Mouse (Mus musculus): ENCODE data around the gene Prrx1.

Prrx1 gene

DNA sequence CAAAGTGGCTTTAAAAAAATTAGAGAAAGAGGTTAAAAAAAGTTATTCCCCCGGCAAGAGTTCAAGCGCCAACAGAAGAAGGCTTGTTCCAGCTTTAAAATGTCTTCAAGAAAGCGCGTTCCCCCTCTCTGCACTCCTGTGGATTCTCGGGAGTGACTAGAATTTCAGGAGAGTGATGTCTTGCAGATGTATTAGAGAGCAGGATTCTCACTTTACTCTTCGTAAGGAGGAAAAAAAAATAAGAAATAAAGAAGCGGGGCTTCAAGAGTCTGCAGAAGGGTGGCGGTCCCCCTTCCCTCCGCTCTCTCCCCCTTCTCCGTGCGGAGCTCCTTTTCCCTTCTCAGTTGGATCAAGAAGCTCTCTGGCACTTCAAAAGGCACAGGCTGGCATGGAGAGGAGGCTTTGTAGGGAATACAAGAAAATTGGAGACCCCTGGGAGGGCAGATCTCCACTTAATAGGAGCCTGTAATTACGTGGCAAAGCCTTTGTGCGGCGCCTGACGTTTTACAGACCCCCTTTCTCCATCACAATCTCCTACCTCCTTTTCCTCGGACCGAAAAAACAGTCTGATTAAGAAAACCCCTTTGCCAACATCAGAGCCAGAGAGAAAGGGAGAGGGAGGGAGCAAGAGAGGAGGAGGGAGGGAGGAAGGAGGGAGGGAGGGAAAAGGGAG, at the start of gene Prrx1:
Gene Prrx1, minus strand, starts transcription at position 610 of the 673 bp plus-strand sequence.
- no peak for DNase-seq

DNA sequence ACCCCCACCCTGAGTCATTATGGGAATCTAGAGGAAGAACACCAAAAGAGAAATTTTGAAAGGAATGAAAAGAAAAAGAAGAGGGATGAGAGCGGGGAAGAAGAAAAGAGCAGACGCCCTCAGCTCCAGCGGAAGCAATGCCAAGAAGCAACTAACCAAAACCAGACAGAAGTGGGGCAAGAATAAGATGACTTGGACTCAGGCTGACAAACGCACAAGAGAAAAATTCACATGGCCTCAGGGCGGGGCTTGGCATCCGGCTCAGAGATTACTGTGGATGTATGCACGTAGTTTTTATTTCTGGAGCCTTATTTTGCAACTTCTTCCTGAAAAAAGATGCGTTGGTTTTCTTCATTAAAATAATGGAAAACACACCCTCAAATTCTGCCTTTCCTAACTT, 48.7 kb upstream of the Prrx1 start:
- no peak for DNase-seq

DNA sequence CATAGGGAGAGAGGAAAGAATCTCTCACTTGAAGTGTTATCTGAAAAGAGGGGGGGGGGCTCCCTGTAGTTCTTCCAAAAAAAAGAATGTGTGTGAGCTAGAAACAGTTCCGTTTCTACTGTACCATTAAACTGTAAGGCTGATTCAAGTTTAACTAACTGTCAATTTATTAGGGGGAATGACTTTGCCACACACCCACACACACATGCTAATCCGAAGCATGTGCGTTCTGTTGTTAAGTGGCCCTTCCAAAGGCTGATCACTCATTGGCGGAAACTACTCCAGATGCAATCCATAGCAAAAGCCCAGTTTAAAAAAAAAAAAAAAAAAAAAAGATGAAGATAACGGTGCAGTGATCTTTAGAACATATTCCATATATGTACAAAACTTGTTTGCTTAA, 47.9 kb upstream of the Prrx1 start:
- DNase-seq, result no peak

DNA sequence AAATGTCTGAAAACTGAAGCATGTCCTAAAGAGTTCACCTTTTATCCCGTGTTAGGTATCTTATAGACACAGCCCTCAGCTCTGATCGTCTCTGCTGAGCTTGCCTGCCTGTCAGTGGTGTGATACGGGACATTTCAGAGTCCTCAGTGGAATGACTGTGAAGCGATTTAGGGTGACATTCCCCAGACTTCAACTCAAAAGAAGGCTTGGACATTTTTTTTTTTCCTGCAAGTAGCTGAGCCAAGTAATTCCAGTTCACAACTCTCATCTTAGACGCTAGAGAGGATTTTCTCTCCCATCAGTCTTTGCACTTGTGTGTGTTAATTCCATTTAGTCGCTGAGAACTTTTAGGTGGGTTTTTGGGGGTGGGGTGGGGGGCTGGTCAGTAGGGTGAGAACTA, 47.3 kb upstream of the Prrx1 start:
- no peak for DNase-seq

DNA sequence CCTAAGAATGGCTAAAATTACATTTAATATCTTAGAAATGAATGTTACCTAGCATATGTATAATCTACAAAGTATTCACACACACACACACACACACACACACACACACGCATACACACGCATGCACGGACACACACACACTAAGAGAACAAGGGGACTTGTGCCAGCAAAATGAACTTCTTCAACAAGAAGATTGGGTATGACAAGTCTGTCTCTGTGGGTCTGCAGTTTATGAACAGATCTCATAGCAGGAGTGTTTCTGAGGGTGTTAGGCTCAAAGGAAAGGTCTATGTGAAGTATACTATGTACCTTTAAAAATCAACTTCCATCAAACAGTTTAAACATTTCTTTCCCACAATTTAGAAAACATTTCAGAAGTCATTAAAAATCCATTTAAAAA, 46.0 kb upstream of the Prrx1 start:
- DNase-seq, result no peak

DNA sequence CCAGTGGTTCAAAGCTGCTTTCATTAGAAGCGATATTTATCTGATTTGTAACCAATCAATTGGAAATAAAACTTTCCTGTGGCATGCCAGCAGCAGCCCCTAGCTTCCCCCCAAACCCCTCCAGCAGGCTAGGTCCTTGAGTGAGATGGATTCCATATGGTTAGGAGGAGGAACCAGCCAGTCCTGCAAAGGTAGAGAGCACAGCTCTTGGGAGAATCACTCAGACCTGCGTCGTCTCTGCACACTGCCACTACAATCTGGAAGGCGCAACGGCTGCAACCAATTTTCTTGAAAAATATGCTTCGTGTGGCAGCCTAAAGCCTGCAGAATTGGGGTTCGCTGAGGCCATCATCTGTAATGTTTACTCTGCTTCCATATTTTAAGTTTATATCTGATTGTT, 44.7 kb upstream of the Prrx1 start:
- no peak for DNase-seq

DNA sequence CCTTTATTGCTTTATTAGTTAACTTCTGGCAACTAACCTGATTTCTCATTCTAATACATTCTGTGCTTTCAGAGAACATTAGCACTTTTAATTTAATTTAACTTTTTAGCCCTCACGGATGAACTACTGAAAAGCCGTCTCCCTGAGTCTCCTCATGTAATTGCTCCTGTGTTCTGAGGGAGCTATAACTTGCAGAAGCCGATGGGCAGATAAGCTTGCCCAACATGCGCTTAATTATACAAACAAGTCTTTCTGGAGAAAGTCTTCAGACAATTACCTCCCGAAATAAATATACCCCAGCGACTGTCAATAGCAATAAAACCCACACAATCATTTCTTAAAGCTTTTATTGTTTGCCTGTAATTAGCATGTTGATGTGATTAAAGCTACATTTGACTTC, 44.2 kb upstream of the Prrx1 start:
- DNase-seq, result no peak

DNA sequence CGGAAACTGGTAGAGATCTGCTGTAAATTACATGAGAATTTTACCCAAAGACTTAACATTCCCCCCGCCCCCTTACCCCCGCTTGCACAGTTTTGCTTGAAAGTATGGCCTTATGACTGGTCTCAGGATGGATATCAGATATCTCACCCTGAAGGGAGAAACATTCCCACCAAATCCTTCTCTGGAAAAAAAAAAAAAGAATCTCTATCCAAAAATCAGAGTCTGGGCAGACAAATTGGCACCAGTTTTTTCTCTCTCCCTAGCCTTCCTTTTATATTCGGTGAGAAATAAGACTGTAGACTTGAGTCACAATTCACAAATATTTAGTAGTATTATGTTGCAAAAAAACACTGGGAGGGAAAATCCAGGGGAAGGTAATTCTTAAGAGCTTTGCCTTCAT, 42.7 kb upstream of the Prrx1 start:
- DNase-seq, result no peak

DNA sequence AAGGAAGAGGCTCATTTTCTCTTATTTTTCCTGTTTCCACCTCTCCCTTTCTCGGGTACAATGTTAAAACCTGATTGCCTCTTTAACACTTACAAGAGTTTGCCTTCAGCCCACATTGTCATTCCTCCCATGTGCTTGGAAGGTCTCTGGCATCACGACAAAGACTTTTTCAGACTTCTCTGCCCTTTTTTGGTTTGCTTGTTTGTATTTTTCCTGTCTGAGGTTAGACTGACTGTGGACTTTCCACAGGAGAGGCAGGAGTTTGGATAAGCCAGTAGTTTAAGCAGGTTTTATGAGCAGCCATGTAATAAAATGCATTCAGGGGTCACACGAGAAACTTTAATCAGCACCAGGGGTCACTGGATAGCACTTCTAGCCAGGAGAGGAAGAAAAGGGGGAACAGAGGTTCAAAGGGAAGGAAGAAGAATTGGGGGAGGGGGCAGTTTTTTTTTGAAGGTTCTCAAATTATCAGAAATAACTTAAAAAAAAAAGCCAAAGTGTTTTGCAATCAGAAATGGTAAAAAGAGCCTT, 42.2 kb upstream of the Prrx1 start:
- no peak for DNase-seq

DNA sequence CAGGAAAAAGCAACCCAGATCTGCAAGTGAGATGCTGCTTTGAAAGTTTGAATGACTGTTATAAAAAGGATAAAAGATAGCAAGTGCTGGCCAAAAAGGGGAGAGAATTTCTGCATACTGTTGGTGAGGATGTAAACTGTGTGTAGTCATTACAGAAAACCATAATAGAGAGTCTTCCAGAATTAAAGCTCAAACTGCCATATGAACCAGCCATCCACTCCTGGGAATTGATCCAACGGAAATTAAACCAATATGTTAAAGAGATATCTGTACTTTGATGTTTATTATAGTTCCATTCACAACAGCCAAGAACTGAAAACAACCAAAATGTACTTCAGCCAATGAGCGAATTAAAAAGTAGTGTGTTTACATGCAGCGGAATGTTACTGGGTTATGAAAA, 37.5 kb upstream of the Prrx1 start:
- DNase-seq, result no peak

DNA sequence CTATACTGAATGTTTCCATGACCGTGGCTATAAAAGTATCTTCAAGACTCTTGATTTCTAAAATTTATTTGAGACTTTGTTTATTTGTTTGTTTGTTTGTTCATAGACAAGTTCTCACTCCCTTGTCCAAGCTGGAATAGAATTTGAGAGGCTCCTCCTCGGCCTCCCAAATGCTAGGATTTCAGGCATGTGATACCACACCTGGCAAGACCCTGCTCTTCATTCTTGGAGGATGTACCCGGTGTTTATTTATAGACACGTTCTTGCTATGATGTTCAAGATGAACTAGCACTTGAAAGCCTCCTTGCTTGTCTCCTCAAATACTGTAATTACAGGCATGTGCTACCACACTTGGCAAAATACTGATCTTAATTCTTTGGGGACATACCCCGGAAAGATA, 32.0 kb upstream of the Prrx1 start:
- no peak for DNase-seq

DNA sequence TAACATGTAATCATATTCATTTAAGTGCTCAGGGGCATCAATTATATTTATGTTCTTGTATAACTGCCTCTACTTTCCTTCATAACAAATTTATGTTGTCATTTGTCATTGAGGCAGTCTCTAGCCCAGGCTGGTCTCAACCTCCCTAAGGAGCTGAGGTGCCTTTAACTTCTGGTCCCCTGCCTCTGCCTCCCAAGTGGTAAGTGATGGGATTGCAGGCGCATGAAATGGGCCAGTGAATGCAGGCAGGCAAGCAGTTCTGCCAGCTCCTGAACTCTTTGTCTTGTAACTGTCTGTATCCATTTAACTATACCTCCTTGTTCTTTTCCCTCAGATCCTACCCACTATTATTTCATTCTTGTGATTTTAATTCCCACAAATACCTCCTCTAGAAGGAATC, 31.4 kb upstream of the Prrx1 start:
- no peak for DNase-seq

DNA sequence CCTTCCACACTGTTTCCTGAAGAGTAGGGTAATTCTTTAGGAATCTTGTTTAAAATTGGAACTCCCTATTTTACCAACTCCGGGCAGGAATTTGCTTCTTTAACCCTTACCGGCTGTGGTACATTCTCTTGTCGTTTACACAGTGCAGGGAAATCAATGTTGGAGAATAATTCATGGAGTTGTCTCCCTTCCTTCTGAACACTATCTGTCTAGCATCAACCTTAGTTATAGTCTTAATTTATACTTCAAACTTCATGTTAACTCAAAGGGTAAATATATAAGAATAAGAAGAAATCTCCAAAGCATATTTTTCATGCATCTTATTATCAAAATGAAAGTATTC, 25.7 kb upstream of the Prrx1 start:
- no peak for DNase-seq

DNA sequence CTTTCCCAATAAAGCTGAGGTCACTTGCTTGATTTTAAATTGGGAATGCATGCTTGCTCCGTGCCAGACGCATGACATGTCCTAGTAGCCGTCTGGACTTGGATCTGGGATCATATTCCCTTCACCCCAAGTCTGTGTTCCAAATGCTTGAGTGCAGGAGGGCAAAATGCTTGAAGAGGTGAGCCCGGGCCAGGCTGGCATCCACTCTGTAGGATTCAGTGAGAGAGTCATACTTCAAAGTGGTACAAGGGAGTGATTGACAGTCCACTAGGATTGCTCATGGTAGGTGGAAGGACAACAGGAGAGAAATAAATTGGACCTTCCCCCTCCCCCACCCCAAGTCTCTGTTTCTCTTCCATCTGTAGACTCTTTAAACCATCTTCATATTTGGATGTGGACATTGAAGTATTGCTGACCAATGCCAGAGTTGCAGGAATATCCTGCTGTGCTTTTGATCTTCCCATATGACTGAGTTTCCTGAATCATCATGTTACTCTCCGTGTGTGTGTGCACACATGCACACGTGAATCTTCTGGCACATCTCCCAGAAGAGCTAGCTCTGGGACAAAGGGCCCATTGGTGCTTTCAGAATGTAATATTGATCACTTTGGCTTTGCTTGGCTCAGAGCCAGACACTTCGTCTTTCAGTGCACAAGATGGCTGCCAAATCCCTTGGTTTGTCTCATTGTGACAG, 25.2 kb upstream of the Prrx1 start:
- DNase-seq, result no peak

DNA sequence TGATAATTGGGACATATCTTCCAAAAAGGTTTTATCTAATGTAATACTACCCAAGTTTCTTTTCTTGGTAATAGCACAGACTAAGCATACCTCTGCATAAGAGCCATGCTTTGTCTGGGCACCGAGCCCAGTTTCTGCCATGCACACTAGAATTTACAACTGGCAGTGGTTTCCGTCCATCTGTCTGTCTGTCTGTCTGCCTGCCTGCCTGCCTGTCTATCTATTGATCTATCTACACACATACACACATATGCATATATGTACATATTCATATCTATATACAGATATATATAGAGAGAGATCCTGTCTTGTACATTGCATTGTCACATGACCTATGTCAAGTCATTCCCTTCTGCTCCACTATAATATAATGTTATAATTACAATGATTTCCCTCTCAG, 24.3 kb upstream of the Prrx1 start:
- no peak for DNase-seq

DNA sequence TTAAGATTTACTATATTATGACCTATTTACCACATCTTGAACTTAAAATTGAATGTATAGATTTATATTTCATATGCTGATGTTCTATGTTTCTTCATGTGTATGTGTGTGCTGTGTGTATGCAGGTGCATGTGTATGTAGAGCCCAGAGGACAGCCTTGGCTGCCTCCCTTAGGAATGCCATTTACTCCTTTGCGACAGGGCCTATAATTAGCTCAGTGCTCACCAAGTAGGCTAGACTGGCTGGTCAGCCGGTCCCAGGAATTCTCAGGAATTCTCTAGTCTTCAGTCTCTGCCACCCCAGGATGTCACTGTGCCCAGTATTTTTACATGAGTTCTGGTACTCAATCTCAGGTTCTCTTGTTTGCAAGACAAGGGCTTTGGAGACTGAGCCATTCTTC, 13.8 kb upstream of the Prrx1 start:
- DNase-seq, result no peak

DNA sequence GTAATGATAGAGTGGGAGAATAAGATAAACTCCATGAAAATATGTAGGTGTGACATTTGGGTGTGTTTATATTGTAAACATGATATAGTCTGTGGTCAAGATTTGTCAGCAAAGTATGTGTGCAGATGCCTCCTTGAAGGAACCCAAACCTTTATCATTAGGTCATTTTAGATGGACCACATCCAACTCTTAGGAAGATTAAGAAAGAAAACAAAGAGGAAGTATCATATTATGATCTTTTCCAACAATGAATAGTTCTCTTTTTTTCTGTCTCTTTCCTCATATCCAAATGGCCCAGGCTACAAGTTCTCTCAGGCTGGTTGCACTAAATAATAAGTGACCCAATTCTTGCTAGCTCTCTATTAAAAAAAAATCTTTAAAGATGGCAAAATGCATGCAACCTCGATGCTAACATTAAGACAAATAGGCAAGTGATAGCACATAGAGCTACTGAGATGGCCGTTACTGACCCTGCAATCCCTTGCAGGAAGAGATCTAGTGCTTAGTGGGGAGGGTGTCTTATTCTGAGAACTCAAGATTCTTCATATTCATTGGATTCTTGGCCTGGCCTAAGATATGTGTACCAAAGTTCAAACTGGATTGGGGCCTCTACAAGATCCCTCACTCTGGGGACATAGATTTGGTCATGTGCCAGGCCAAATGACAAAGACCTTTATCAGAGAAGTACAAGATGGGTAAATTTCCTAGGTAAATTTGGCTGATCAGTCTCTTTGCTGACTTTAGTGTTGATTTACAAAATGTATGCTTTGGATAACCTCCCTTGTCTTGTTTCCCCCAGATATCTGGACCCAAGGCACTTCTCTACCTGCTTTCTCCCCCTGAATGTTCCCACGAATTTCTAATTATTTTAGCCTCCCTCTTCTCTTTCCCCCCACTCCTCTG, 6.4 kb upstream of the Prrx1 start:
- DNase-seq, result no peak

DNA sequence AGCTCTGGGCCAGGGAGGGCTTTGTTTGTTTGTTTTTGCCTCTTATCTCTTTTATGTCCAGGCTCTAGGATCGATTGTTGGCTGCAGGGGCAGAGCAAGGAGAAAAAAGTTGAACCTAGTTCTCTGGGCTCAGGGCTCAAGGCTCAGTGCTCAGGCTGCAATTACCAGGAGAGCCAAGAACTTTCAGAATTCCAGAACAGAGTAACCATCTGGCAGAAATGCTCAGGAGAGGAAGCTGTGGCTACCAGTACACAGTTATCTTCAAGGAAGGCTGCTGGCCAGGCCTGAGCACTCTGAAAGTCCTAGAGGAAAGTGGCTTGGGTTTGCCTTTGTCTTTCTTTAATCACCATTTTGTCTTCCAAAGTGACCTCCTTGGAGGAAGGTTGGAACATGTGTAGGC, 3.4 kb upstream of the Prrx1 start:
- DNase-seq, result no peak

DNA sequence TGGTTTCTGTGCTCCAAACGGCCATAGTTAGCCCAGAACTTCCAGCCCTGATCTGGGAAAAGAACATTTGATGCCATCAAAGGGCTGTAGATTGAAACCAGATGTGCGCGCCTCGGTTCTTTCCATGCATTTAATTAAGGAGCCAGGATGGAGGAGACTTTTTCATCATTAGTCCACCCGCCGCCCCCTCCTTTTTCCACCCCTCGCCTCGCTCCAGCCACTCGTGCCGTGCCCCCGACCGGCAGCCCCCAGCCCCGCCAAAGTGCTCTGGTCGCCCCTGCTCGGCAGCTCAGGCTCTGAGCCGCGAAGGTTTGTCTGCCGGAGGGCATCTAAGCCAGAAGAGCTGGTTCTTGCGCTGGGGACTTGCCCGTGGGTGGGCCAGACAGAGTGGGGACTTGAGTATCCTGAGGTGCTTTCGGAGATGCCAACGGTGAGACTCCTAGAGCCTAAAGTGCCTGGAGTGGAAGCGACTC, 1.4 kb upstream of the Prrx1 start:
- DNase-seq, result no peak

DNA sequence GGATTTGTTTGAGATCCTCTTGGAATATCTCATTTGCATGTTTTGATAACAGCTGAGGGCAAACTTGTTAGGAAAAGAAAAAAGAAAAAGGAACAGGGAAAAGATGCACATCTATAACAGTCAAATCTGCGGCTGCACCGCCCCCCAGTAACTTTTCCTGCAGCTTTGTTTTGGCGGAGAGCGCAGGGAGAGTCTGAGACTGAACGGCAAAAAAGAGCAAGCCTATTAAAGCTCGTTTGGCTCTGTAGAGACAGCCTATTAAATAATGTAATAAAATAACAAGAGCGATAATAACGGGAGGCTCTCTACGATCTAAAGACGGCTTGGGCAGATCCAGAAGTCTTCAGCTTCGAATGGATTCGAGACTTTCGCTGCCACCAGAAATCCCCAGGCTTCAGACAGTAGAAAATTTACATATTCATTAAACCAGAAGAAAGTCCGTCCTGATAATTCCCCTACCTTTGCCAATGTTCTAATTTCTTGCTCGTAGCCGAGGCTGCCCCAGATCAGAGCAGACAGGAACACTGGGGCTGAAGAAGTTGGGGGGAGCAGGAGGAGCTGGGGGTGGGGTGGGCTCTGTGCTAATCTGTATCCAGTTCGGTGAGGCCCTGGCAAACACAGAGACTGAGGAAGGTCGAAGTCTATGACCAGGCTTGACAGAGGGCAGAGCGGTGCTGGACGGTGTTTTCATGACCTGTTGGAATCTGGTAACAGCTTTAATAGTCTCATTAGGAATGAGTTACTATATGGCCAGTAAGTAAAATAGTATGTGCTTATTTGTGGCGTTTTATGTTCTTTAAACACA, 613 bp upstream of the Prrx1 start:
- DNase-seq, result no peak

DNA sequence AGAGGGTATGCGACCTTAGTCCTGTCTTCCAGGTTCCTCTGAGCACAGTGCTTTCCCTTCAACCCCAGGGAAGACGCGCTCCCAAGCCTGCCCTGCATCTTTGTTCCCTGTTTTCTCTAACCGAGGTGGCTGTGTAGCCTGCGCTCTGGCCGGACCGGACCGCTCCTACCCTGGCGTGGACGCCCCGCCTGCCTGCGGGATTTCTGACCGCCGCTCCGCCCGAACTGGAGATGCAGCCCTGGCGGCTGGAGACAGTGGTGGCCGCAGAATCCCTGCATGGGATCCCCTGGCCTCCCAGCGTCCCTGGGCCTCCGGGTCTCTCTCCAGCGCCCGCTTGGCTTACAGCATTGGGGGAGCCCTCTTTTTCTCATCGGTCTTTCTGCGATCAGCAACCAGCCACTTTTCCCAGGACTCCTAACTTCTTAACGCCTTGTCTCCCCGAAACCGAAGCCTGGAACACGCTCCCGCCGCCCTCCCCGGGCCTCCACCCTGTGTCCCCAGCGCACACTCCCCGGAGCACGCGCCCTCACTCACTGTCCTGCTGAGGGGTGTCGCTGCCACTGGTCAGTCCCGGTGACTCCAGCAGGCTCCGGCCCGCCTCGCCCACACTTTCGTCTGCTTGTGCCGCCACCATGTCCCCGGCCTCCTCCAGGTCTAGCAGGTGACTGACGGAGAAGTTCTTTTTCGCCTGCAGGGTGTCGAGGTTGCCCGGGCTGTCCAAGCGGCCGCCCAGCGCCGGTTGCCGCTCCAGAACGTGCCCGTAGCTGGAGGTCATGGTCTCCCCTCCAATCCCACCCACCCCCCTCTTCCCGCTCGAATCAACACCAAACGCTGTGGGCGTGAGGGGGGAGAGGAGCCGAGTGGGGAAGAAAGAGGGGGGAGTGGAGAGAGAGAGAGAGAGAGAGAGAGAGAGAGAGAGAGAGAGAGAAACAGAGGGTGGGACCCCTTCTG, 1.4 kb downstream of the Prrx1 start:
- DNase-seq, result no peak
